Mouse (Mus musculus) erythroblast, embryonic 14.5 days (primary cell): ENCODE data around the gene Cish.

Experiments
- GATA1 ChIP-seq: IDR thresholded peaks from 2 replicates; pipeline ENCODE4 v1.6.1; 2012; ENCODE audit warnings: low read length, inconsistent platforms, mixed read lengths
- TAL1 ChIP-seq: IDR thresholded peaks from 3 replicates; pipeline ENCODE4 v1.6.1; 2012; ENCODE audit warnings: low read length, inconsistent platforms, mixed read lengths

DNA sequence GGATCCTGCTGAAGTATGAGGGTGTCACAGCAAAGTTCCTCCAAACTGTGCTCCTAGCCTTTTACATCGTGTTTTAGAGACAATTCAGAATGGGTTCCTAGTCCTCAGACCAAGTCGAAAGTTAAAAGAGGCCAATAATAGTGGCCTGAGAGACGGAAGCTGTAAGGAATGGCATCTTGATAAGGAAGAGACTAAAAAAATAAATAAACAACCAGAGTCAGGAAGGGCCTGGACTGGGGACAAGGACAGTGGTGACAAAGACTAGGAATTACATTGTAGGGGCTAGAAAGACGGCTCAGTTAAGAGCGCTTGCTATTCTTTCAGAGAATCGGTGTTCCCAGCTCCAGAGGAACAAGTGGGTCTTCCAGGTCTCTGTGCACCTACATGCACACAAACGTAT is 6.8 kb downstream of the Cish start:
- TF ChIP-seq GATA1 (no peak), TAL1 (no peak)
